Mouse (Mus musculus): ENCODE results near the gene Ets2. TPM values are rescaled to one million over a fixed set of nuclear protein-coding genes. Genes with fewer than 3 reads are reported as not detected.

The Ets2 gene
- total RNA-seq, 1 experiment from 2014 or later = 128 TPM

- ATAC-seq (ENCODE audit: extremely low read depth, insufficient number of reproducible peaks, low FRiP score, poor library complexity, severe bottlenecking) = no peak
Measured at GRCm38 (mm10) chr16:95724251-95724650, 22.4 kb downstream of the Ets2 start.

DNA sequence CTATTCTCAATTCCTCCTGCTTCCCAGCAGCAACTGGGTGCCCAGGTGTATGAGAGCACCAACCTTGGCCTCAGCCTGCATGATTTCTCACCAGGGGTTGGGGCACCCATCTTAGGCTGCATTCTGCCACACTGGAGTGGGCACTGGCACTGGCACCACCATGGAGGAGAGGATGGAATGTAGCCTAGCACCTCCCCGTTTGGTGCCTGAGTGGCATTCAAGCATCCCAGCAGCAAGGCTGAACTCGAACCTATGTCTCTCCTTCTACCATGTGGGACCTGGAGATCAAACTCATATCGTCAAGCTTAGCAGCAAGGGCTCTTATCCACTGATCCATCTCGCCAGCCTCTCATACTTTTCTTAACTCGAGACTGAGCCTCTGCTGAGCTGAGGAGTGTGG lies 22.9 kb downstream of the Ets2 start:
- no peak for ATAC-seq (ENCODE audit: extremely low read depth, insufficient number of reproducible peaks, low FRiP score, poor library complexity, severe bottlenecking)

DNA sequence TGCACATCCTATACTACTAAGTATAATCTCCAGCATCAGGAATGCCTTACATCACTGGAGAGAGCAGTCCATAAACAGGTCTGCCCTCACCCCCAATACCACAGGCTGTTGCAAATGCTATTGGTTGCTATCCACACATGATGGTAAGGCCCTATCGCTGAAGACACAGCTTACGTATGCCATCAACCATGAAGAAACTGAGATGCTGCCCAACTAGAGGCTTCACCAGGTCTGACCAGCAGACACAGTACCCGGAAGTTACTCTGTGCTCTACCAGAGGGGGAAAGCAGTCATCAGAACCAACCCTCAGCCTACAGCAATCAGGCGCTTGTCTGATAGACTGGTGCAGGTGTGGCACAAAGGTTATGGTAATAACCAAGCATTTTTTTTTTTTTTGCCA lies 24.9 kb downstream of the Ets2 start:
- ATAC-seq (ENCODE audit: extremely low read depth, insufficient number of reproducible peaks, low FRiP score, poor library complexity, severe bottlenecking) = no peak

- peak; percentile 92 for ATAC-seq (ENCODE audit: extremely low read depth, insufficient number of reproducible peaks, low FRiP score, poor library complexity, severe bottlenecking)
Measured at GRCm38 (mm10) chr16:95728453-95729435, 26.9 kb downstream of the Ets2 start.

GRCm38 (mm10) chr16:95729775-95730174 lies 27.9 kb downstream of the Ets2 start:
- ATAC-seq (ENCODE audit: extremely low read depth, insufficient number of reproducible peaks, low FRiP score, poor library complexity, severe bottlenecking) = no peak

DNA sequence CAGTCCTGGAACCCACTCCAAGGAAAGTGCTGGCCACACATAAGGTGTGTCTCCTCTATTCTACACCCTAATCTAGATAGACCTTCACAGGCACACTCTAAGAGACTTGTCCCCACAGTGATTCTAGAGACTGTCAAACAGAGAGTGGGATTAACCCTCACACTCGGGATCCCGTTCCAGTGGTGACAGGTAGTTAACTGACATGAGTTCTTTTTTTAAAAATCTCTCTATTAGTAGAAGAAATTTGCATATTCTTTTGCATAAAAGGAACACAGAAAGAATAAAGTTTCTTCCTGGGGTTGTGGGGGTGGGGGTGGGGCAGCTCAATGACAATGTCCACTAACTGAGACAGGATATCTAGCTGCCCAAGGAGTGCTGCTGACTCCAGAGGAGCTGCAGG lies 32.9 kb downstream of the Ets2 start:
- no peak for ATAC-seq (ENCODE audit: extremely low read depth, insufficient number of reproducible peaks, low FRiP score, poor library complexity, severe bottlenecking)

- ATAC-seq (ENCODE audit: extremely low read depth, insufficient number of reproducible peaks, low FRiP score, poor library complexity, severe bottlenecking) = no peak
Measured at GRCm38 (mm10) chr16:95736059-95736458, 34.2 kb downstream of the Ets2 start.

GRCm38 (mm10) chr16:95736470-95736869 lies 34.6 kb downstream of the Ets2 start:
- no peak for ATAC-seq (ENCODE audit: extremely low read depth, insufficient number of reproducible peaks, low FRiP score, poor library complexity, severe bottlenecking)

- ATAC-seq (ENCODE audit: extremely low read depth, insufficient number of reproducible peaks, low FRiP score, poor library complexity, severe bottlenecking) = no peak
Measured at GRCm38 (mm10) chr16:95739522-95739921, 37.6 kb downstream of the Ets2 start.

DNA sequence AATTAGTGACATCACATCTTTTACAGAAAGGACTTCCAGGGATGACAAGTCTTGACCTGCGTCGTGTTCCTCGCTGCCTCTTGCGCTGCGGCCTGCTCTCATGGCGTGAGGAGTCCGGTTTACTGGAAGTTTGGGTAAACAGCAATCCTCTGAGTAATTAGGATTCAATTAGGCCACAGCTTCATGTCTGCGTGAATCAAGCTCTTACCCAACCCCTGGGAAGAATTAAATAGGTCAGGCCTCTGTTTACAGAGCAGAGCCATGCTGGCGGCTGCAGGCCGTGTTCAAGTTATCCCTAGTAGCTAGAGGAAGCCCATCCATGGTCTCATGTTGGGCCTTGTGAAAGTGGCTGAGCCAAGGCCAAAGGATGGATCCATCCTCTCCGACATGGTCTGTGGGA lies 39.5 kb downstream of the Ets2 start:
- ATAC-seq (ENCODE audit: extremely low read depth, insufficient number of reproducible peaks, low FRiP score, poor library complexity, severe bottlenecking) = no peak

- no peak for ATAC-seq (ENCODE audit: extremely low read depth, insufficient number of reproducible peaks, low FRiP score, poor library complexity, severe bottlenecking)
Measured at GRCm38 (mm10) chr16:95741915-95742739, 40.3 kb downstream of the Ets2 start.

DNA sequence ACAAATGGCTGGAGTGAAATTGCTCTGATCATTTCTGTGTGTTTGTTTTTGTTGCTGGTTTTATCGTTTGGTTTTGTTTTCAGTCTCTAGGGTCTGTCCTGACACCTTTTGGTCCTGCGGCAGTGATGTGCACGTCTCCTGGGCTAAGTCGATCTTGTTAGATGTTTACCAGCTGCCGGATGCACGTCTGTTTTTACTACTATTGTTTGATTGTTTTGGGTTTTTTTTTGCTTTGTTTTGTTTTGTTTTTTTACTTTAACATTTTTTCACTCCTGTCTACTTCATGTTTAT lies 40.8 kb downstream of the Ets2 start:
- no peak for ATAC-seq (ENCODE audit: extremely low read depth, insufficient number of reproducible peaks, low FRiP score, poor library complexity, severe bottlenecking)

DNA sequence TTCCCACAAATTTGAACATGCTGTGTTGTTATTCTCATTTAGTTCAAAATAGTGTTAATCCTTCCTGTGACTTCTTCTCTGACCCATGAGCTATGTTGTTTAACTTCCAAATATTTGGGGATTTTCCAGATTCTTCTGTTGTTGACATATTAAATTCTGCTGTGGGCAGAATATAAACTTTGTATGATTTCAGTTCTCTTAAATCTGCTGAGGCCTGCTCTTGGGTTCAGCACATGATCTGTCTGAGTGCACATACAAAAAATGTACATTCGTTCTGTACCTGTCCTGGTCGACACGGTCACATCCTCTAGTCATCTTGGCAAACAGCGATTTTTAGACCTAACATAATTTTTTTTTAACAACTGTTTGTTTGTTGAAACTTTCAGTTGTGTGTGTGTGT lies 41.2 kb downstream of the Ets2 start:
- no peak for ATAC-seq (ENCODE audit: extremely low read depth, insufficient number of reproducible peaks, low FRiP score, poor library complexity, severe bottlenecking)

- no peak for ATAC-seq (ENCODE audit: extremely low read depth, insufficient number of reproducible peaks, low FRiP score, poor library complexity, severe bottlenecking)
Measured at GRCm38 (mm10) chr16:95744771-95745170, 42.9 kb downstream of the Ets2 start.

GRCm38 (mm10) chr16:95745685-95746084 lies 43.8 kb downstream of the Ets2 start:
- ATAC-seq (ENCODE audit: extremely low read depth, insufficient number of reproducible peaks, low FRiP score, poor library complexity, severe bottlenecking) = no peak

GRCm38 (mm10) chr16:95746565-95746964 lies 44.7 kb downstream of the Ets2 start:
- ATAC-seq (ENCODE audit: extremely low read depth, insufficient number of reproducible peaks, low FRiP score, poor library complexity, severe bottlenecking) = no peak

- 0 out of 2 replicates have a peak, but pooled peaks have one; percentile 13 for ATAC-seq (ENCODE audit: extremely low read depth, insufficient number of reproducible peaks, low FRiP score, poor library complexity, severe bottlenecking)
Measured at GRCm38 (mm10) chr16:95749291-95750103, 47.6 kb downstream of the Ets2 start.

DNA sequence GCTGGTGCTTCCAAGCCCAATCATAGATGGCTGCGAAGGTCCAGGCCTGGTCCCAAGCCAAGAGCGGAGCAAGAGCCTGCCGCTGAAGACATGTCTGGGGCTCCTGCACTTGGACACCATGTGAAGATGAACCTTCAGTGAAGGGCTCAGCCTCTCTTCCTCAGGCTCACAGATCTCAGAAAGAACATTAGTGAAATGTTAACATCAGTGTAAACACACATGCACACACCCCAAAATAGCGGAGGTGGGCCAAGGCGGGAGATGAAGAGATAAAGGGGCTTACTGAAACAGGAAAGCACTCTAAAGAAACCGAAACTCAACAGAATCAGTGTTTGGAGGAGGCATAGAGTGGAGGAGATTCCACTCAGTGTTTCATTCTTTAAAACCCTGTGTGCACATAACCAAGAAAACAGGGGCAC lies 48.3 kb downstream of the Ets2 start:
- ATAC-seq (ENCODE audit: extremely low read depth, insufficient number of reproducible peaks, low FRiP score, poor library complexity, severe bottlenecking) = no peak

DNA sequence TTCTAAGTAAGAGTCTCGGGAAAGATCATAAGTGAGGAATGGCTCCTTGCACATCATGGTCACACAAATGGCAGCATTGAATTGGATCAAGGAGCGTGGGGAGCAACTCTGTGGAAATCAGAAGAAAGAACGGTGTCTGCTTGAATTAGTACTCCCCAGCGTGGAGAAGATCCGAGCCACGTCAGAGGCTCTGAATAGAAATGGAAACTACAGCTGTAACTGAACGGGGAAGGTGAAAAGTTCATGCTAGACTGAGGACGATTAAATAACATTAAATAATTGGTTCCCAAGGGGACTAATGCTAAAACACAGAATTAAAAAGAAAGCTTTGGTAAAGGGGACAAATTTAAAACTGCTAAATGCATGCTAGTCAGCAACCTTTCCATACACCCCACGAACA lies 50.6 kb downstream of the Ets2 start:
- ATAC-seq (ENCODE audit: extremely low read depth, insufficient number of reproducible peaks, low FRiP score, poor library complexity, severe bottlenecking) = no peak
